Mouse (Mus musculus) heart, postnatal 0 days (tissue): ENCODE measurements around the gene Vash1.

ENCODE experiments used
- CTCF ChIP-seq: IDR thresholded peaks from 2 replicates; pipeline ENCODE4 v1.5.1; 2016; ENCODE audit warnings: antibody characterized with exemption, control low read depth, low read depth
- EP300 ChIP-seq: IDR thresholded peaks from 2 replicates; pipeline ENCODE4 v1.6.1; 2016; ENCODE audit warnings: antibody characterized with exemption, low read depth

DNA sequence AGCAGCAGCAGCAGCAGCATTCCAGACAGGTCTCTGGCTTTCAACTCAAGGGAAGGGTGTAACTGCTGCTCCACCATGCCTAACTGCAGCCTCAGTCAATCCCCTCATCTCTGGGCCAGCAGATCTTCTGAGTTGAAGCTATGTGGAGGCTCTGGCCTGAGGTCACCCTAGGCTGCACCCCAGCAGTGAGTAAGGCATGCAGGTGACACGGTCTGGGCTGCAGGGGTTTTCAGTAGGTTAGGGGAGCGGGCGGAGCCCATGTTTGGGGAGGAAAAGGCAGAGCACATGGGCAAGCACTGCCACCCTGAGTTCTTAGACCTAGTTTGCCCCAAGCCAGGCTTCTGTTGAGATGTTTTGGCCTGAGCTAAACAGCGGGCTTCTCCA, 22.4 kb downstream of the Vash1 start:
- no peak for TF ChIP-seq EP300
- no peak for TF ChIP-seq CTCF
